Mouse (Mus musculus) small intestine, adult 2 months (tissue): ENCODE measurements at regions not wholly inside any gene's neighbourhood (a gene's known extent, or its start where the extent isn't known, plus 50 kb on each side); places are given as distances from the start of the nearest gene placed in this dataset.

Source experiments
- CTCF ChIP-seq: fragments of 200-500 bp; IDR thresholded peaks from 2 replicates; pipeline ENCODE4 v1.5.1; 2012; ENCODE audit warnings: low read depth, mild to moderate bottlenecking, control low read depth, inconsistent platforms, low read length, moderate library complexity, mixed read lengths; ENCODE audit not compliant: insufficient replicate concordance, insufficient read length; ENCODE audit errors: extremely low read depth
- POLR2A ChIP-seq: fragments of 200-500 bp; IDR thresholded peaks from 2 replicates; pipeline ENCODE4 v1.6.1; 2012; ENCODE audit warnings: low read depth, mild to moderate bottlenecking, control low read depth, inconsistent platforms, low read length, moderate library complexity

DNA sequence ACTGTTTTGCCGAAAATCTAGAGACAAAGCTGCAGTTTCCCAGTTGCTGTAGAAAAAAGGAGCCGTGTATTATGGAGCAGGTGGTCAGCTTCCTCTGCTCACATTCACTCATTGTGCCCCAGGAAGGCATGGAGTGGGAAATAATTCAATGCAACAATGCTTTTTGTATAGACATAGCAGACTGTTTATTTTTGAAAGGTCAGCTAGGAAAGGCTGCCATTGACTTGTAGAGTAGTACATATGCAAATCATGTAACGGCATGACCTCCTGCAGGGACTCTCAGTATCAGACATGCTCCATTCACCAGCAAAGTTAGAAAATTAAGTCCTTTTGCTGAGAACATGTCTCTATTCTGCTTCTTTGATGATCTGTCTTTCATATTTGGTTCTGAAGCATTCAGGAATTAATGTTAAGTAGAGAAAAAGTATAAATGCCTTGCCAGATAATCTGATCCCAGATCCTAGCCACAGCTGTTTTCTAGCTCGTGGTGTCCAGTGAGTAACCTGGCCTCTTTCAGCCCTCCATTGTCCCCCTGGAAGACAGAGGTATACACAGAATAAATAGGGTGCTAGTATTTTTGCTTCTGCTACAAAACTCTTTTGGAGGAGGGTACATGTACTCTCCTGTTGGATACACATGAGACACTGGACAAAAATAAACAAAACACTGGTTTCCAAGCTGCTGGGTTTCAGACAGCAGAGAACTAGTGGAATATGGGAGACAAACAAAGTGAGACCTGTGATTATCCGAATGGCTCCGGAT, 389.5 kb upstream of the Pik3r1 start:
- no peak for TF ChIP-seq POLR2A
- TF ChIP-seq CTCF: no peak
